Mouse (Mus musculus): ENCODE data around the gene Map3k15. TPM values are rescaled to one million over a fixed set of nuclear protein-coding genes. Genes with fewer than 3 reads are reported as not detected.

Map3k15 gene
- polyA plus RNA-seq, 1 experiment from 2014 or later = 0.52 TPM

DNA sequence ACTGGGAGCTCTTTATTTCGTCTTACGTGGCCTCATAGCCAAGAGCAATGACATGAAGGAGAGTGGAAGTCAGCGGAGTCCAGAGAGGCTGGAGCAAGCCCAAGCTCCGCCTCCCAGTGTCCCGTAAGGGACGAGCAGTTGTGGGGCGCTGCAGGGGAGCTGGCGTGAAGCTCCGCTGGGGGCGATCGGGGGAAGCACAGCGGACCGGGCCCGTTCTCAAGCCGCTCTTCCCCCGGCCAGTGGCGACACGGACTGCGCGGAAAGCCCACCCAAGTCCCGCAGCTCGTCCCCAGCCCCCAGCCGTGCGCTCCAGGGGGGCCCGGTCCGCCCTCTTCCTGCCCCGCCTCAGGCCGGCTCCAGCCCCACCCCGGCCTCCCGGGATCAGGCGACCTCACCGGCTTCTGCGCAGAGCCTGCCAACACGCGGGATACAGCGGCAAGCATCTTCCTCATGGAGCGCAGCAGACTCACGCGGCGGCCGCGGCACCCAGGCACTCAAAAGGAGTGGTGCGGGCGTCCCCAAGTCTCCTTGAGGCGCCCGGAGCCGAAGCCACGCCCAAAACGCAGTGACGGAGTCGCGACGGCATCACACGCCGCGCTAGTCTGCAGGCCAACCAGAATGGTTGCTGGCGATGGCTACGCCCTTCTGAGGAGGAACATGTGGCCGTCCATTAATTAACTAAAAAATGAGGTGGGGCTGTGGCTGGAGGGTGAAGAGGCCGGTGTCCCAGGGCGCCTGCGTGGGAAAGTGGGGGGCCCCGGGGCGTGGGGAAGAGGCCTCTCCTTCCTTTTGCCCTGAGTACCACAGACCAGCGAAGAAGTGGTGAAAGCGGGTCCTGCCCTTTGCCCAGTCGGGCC lies 149.9 kb downstream of the Map3k15 start, which contains the start of gene Pdha1:
TSS of gene Pdha1 (minus strand) at position 553 of the 857 bp plus-strand sequence.
- peak; percentile 95 for ATAC-seq (ENCODE audit: insufficient number of reproducible peaks, insufficient read depth, low FRiP score, low read depth)
- no peaks in the 10 kb centered on the region for H3K4me1 ChIP-seq (ENCODE audit: control insufficient read depth, insufficient read depth, low read length)
- H3K27me3 ChIP-seq (ENCODE audit: control insufficient read depth, insufficient read depth, low read length) = no peaks in the 10 kb centered on the region
- H3K9ac ChIP-seq (replicated peaks; ENCODE audit: low read depth, low read length) = peak within 1 kb of the TSS; percentile 69
- no peaks in the 10 kb centered on the region for H3K36me3 ChIP-seq (ENCODE audit: control insufficient read depth, insufficient read depth, low read length)
- H3K9me3 ChIP-seq (ENCODE audit: control insufficient read depth, low read depth, low read length) = no peaks in the 10 kb centered on the region
- peak within 1 kb of the TSS; percentile 51 for H3K4me2 ChIP-seq (replicated peaks; ENCODE audit: low read depth, low read length)
- H3K27ac ChIP-seq (ENCODE audit: low read length) = peak within 1 kb of the TSS; percentile 94
- 21% methylated on average over 59 of the region's 67 CpGs for WGBS
- H3K4me3 ChIP-seq (ENCODE audit: low read depth, low read length) = peak within 1 kb of the TSS; percentile 46

DNA sequence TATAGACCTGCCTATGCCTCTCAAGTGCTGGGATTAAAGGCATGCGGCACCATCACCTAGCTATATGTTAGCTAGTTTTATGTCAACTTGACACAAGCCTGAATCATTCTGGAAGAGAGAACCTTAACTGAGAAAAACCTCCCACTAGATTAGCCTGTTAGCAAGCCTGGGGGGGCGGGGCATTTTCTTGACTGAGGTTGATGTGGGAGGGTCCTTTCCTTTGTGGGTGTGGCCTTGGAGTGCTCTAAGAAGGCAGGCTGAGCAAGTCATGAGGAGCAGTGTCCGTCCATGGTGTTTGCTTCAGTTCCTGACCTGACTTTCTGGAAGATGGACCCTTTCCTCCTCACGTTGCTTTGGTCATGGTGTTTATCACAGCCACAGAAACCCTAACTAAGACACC lies 158.6 kb downstream of the Map3k15 start:
- 78% methylated on average over 4 of the region's 4 CpGs for WGBS
- ATAC-seq (ENCODE audit: insufficient number of reproducible peaks, insufficient read depth, low FRiP score, low read depth) = no peak
- no peaks in the 10 kb centered on the region for H3K27me3 ChIP-seq (ENCODE audit: control insufficient read depth, insufficient read depth, low read length)

DNA sequence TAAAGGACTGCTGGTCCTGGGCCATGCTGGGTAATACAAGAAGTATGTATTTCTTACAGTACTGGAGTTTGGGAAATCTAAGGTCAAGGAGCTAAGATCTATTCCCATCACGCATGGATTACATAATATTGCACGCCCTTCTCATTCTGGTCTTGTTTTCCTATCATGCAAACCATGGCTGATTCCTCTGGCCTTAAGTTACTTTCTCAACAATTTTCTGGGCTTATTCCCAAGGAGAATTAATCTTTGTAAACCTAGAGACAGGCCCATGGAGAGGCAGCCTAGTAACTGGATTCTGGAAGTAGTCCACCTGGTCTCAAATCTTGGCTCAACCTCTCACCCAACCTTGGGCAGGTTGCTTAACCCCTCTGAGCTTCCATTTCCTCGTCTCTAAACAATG lies 159.2 kb downstream of the Map3k15 start:
- Histone ChIP-seq H3K4me3 (ENCODE audit: low read depth, low read length) (no peak overlapping the region), H3K36me3 (ENCODE audit: control insufficient read depth, insufficient read depth, low read length) (no peaks in the 10 kb centered on the region), H3K9ac (replicated peaks; ENCODE audit: low read depth, low read length) (no peak overlapping the region), H3K27me3 (ENCODE audit: control insufficient read depth, insufficient read depth, low read length) (no peaks in the 10 kb centered on the region), H3K4me1 (ENCODE audit: control insufficient read depth, insufficient read depth, low read length) (no peaks in the 10 kb centered on the region), H3K27ac (ENCODE audit: low read length) (no peak overlapping the region), H3K9me3 (ENCODE audit: control insufficient read depth, low read depth, low read length) (no peaks in the 10 kb centered on the region), H3K4me2 (replicated peaks; ENCODE audit: low read depth, low read length) (no peak overlapping the region)
- ATAC-seq (ENCODE audit: insufficient number of reproducible peaks, insufficient read depth, low FRiP score, low read depth) = no peak
- 67% methylated on average over 3 of the region's 3 CpGs for WGBS

More for the DNA sequence above, 158.6 kb downstream of the Map3k15 start:
- Histone ChIP-seq H3K27ac (ENCODE audit: low read length) (no peak overlapping the region), H3K36me3 (ENCODE audit: control insufficient read depth, insufficient read depth, low read length) (no peaks in the 10 kb centered on the region), H3K9me3 (ENCODE audit: control insufficient read depth, low read depth, low read length) (no peaks in the 10 kb centered on the region), H3K9ac (replicated peaks; ENCODE audit: low read depth, low read length) (no peak overlapping the region), H3K4me3 (ENCODE audit: low read depth, low read length) (no peak overlapping the region), H3K4me1 (ENCODE audit: control insufficient read depth, insufficient read depth, low read length) (no peaks in the 10 kb centered on the region), H3K4me2 (replicated peaks; ENCODE audit: low read depth, low read length) (no peak overlapping the region)

DNA sequence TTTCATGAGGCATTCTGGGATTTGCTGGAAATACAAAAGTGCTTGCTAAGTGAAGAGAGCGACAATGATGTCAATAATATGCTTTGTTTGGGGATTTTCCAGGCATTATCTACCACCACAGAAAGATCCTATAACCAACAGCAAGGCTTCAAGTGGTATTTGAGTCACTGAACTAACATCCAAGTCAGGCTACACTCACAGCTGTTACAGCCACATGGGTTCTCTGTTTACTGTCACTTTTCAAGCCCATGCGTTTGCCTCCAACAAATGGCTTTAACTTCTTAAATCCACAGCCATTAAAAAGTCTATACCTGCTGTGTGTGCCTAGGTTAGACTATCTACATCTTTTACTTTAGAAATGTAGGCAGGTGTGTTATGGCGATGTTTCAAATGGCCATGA lies 160.6 kb downstream of the Map3k15 start:
- H3K36me3 ChIP-seq (ENCODE audit: control insufficient read depth, insufficient read depth, low read length) = no peaks in the 10 kb centered on the region
- no peak overlapping the region for H3K27ac ChIP-seq (ENCODE audit: low read length)
- no peaks in the 10 kb centered on the region for H3K27me3 ChIP-seq (ENCODE audit: control insufficient read depth, insufficient read depth, low read length)
- H3K9me3 ChIP-seq (ENCODE audit: control insufficient read depth, low read depth, low read length) = no peaks in the 10 kb centered on the region
- ATAC-seq (ENCODE audit: insufficient number of reproducible peaks, insufficient read depth, low FRiP score, low read depth) = no peak
- H3K4me1 ChIP-seq (ENCODE audit: control insufficient read depth, insufficient read depth, low read length) = no peaks in the 10 kb centered on the region
- no peak overlapping the region for H3K4me2 ChIP-seq (replicated peaks; ENCODE audit: low read depth, low read length)
- no peak overlapping the region for H3K4me3 ChIP-seq (ENCODE audit: low read depth, low read length)
- no peak overlapping the region for H3K9ac ChIP-seq (replicated peaks; ENCODE audit: low read depth, low read length)
- WGBS = 86% methylated on average over 3 of the region's 3 CpGs

DNA sequence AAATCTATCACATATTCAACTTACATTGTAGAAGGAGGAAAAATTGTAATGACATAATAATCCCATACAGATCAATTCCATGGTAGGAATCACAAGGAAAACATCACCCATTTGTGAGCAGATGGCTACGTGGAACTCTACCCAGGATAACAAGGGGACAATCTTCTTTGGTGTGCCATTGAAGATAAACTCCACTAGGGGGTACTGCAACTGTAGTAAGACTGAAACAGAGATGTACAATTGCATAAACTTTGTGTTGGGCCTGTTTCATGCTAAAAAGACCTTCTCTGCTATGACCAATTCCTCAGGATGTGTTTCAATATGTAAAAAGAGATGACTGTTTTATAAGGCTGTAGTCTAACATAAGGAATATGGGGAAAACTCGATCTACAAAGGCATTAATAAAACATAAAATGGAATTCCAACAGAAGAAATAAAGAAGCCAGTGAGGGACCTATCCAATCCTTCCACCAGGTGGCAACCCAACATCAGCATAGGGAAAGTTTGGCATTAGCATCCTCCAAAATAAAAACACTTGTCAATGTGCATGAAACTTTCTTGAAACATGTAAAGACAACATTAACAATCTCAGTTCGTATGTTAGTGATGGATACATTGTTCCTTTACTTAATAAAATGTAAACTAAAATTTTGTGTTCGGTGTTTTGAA lies 165.0 kb downstream of the Map3k15 start:
- no peaks in the 10 kb centered on the region for H3K27me3 ChIP-seq (ENCODE audit: control insufficient read depth, insufficient read depth, low read length)
- WGBS = 59% methylated on average over 4 of the region's 4 CpGs

DNA sequence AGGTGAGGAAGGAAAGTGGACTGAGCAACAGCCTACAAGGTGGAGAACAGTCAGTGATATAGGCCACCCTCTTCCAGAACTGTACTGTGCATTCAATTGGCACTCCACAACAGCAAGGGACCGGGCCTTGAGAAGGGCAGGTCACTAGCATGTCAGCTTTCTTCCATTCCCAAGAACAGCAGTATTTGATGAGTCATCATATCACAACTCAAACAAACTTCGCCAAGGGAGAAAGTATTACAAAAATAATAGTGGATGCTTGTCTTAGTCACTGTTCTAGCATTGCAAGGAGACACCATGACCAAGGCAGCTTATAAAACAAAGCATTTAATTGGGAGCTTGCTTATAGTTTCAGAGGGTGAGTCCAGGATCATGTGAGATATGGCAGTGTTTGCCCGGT lies 176.0 kb downstream of the Map3k15 start:
- H3K4me2 ChIP-seq (replicated peaks; ENCODE audit: low read depth, low read length) = no peak overlapping the region
- H3K9ac ChIP-seq (replicated peaks; ENCODE audit: low read depth, low read length) = no peak overlapping the region
- H3K36me3 ChIP-seq (ENCODE audit: control insufficient read depth, insufficient read depth, low read length) = no peaks in the 10 kb centered on the region
- no peaks in the 10 kb centered on the region for H3K27me3 ChIP-seq (ENCODE audit: control insufficient read depth, insufficient read depth, low read length)
- H3K4me1 ChIP-seq (ENCODE audit: control insufficient read depth, insufficient read depth, low read length) = no peaks in the 10 kb centered on the region
- H3K27ac ChIP-seq (ENCODE audit: low read length) = no peak overlapping the region
- H3K4me3 ChIP-seq (ENCODE audit: low read depth, low read length) = no peak overlapping the region
- 74% methylated on average over 3 of the region's 3 CpGs for WGBS
- ATAC-seq (ENCODE audit: insufficient number of reproducible peaks, insufficient read depth, low FRiP score, low read depth) = no peak
- no peaks in the 10 kb centered on the region for H3K9me3 ChIP-seq (ENCODE audit: control insufficient read depth, low read depth, low read length)

More for the DNA sequence above, 165.0 kb downstream of the Map3k15 start:
- H3K9me3 ChIP-seq (ENCODE audit: control insufficient read depth, low read depth, low read length) = no peaks in the 10 kb centered on the region
- no peaks in the 10 kb centered on the region for H3K4me1 ChIP-seq (ENCODE audit: control insufficient read depth, insufficient read depth, low read length)
- H3K36me3 ChIP-seq (ENCODE audit: control insufficient read depth, insufficient read depth, low read length) = no peaks in the 10 kb centered on the region
- no peak overlapping the region for H3K9ac ChIP-seq (replicated peaks; ENCODE audit: low read depth, low read length)
- no peak overlapping the region for H3K4me3 ChIP-seq (ENCODE audit: low read depth, low read length)
- no peak overlapping the region for H3K27ac ChIP-seq (ENCODE audit: low read length)
- H3K4me2 ChIP-seq (replicated peaks; ENCODE audit: low read depth, low read length) = no peak overlapping the region
- no peak for ATAC-seq (ENCODE audit: insufficient number of reproducible peaks, insufficient read depth, low FRiP score, low read depth)

DNA sequence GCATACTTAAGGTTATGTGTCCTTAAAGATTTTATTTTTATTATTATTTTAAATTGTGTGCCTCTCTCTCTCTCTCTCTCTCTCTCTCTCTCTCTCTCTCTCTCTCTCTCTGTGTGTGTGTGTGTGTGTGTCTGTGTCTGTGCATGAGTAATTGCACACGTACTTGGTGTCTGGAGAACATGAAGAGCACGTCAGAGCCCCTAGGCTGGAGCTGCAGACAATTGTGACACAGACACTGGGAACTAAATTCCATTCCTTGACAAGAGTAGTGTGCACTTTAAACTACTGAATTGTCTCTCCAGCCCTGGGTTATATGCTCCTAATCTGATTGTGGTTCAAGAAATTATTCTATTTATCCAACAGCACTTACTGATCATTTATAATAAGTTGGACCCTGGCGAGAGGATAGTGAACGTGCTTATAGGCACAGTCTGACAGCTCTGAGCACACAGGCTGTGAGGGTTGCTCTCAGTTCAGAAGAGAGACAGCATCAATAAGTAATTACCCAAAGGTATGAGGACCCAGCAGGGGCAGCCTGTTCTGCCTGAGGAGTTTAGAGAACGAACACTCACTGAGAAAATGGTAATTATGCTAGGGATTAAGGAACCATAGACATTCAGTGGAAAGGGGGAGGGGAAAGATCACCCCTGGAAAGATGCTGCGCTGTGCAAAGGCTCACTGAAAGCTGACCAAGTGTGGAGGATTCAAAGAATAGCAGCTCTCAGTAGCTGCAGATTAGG lies 178.2 kb downstream of the Map3k15 start:
- Histone ChIP-seq H3K4me1 (ENCODE audit: control insufficient read depth, insufficient read depth, low read length) (no peaks in the 10 kb centered on the region), H3K9ac (replicated peaks; ENCODE audit: low read depth, low read length) (no peak overlapping the region), H3K4me2 (replicated peaks; ENCODE audit: low read depth, low read length) (no peak overlapping the region), H3K9me3 (ENCODE audit: control insufficient read depth, low read depth, low read length) (no peaks in the 10 kb centered on the region), H3K27me3 (ENCODE audit: control insufficient read depth, insufficient read depth, low read length) (no peaks in the 10 kb centered on the region), H3K36me3 (ENCODE audit: control insufficient read depth, insufficient read depth, low read length) (no peaks in the 10 kb centered on the region), H3K4me3 (ENCODE audit: low read depth, low read length) (no peak overlapping the region), H3K27ac (ENCODE audit: low read length) (no peak overlapping the region)
- ATAC-seq (ENCODE audit: insufficient number of reproducible peaks, insufficient read depth, low FRiP score, low read depth) = no peak
- WGBS = 44% methylated on average over 6 of the region's 6 CpGs

DNA sequence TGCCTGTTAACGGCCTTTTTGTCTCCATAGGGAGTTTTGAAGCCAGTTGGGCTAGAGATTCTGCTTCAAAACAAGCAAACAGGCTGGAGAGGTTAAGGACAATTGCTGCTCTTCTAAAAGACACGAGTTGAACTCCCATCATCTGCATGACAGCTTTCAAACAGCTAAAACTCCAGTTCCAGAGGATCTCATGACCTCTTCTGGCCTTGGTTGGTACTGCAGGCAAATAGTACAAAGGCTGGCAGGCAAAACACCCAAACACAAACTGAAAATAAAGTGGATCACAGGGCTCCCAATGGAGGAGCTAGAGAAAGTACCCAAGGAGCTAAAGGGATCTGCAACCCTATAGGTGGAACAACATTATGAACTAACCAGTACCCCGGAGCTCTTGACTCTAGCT lies 181.9 kb downstream of the Map3k15 start:
- ATAC-seq (ENCODE audit: insufficient number of reproducible peaks, insufficient read depth, low FRiP score, low read depth) = no peak
- H3K4me3 ChIP-seq (ENCODE audit: low read depth, low read length) = no peak overlapping the region
- H3K4me1 ChIP-seq (ENCODE audit: control insufficient read depth, insufficient read depth, low read length) = no peaks in the 10 kb centered on the region
- H3K36me3 ChIP-seq (ENCODE audit: control insufficient read depth, insufficient read depth, low read length) = no peaks in the 10 kb centered on the region
- H3K4me2 ChIP-seq (replicated peaks; ENCODE audit: low read depth, low read length) = no peak overlapping the region
- no peak overlapping the region for H3K27ac ChIP-seq (ENCODE audit: low read length)
- H3K9ac ChIP-seq (replicated peaks; ENCODE audit: low read depth, low read length) = no peak overlapping the region
- H3K27me3 ChIP-seq (ENCODE audit: control insufficient read depth, insufficient read depth, low read length) = no peaks in the 10 kb centered on the region
- H3K9me3 ChIP-seq (ENCODE audit: control insufficient read depth, low read depth, low read length) = no peaks in the 10 kb centered on the region
- WGBS = 20% methylated on average over 2 of the region's 3 CpGs

All from stomach, embryonic 14.5 days (tissue).